Mouse (Mus musculus): ENCODE measurements around the gene C2.

DNA sequence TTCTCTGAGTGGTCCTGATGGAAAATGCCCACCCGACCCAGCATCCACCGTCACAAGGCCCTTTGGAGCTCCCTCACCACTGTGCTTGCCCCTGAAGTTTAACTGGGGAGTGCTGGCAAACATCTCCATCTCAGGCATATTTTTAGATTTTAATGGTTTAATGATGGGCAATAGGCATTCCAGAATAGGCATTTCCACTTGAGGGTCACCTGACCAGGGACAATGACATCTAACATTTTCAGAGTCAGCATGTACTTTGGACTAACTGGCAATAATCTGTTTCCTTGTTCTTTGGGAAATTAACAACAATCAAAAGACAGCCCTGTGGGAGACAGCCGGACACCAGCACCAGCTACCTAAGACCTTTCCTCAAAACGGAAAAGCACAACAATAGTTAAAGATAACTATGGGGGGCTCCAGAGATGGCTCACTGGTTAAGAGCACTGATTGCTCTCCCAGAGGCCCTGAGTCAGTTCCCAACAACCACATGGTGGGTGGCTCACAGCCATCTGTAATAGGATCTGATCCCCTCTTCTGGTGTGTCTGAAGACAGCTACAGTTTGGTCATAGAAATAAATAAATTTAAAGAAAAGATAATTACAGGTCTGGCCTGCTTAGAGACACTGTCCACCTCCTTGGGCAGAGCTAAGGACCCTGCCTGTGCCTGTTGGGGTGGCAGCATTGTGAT is 45.2 kb upstream of the C2 start:
- TF ChIP-seq CTCF (conservative IDR thresholded peaks at IDR 0.05; ENCODE audit: insufficient read depth, insufficient read length, low read depth, low read length) (no peak), POLR2A (IDR thresholded peaks at IDR 0.05; ENCODE audit: low read depth, low read length) (no peak)
